Mouse (Mus musculus): ENCODE measurements around the gene Uox. TPM values are rescaled to one million over a fixed set of nuclear protein-coding genes. Genes with fewer than 3 reads are reported as not detected.
A peak's percentile ranks its signal among the peaks of the same experiment; 100 is the strongest.

The Uox gene
- polyA plus RNA-seq, 1 experiment from 2014 or later: not detected

DNA sequence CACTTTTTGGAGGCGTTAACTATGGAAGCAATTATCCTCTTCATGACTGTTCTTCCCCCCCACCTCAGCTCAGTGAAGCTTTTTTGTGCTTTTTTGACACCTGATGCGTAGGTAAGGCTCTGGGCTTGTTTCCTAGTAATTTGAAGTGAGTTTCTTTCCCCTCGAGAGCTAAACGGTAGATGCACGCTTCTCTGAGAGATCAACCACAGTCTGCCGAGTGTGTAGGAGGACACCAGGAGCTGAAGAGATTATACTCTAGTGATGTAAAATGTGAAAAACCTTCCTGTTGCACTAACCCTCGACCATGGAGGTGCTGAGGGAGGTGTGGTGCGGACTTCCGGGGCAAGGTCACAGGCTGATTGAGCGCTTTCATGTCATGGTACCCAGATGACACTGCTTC, 49.9 kb downstream of the Uox start:
- Histone ChIP-seq H3K9me3 (ENCODE audit: low read depth, low read length) (no peaks in the 10 kb centered on the region), H3K27ac (ENCODE audit: low read depth) (no peak overlapping the region), H3K36me3 (ENCODE audit: insufficient read depth) (no peaks in the 10 kb centered on the region), H3K9ac (no peak overlapping the region), H3K27me3 (ENCODE audit: insufficient read depth, low read length) (no peaks in the 10 kb centered on the region), H3K4me1 (ENCODE audit: insufficient read depth) (no peaks in the 10 kb centered on the region), H3K4me3 (ENCODE audit: low read depth, low read length) (no peak overlapping the region), H3K4me2 (no peak overlapping the region)
- no peak for TF ChIP-seq CTCF (IDR thresholded peaks at IDR 0.05; ENCODE audit: low read depth)
- no peak for DNase-seq
- 80% methylated on average over 10 of the region's 10 CpGs for whole genome bisulfite sequencing
- ATAC-seq (ENCODE audit: insufficient read depth): no peak

DNA sequence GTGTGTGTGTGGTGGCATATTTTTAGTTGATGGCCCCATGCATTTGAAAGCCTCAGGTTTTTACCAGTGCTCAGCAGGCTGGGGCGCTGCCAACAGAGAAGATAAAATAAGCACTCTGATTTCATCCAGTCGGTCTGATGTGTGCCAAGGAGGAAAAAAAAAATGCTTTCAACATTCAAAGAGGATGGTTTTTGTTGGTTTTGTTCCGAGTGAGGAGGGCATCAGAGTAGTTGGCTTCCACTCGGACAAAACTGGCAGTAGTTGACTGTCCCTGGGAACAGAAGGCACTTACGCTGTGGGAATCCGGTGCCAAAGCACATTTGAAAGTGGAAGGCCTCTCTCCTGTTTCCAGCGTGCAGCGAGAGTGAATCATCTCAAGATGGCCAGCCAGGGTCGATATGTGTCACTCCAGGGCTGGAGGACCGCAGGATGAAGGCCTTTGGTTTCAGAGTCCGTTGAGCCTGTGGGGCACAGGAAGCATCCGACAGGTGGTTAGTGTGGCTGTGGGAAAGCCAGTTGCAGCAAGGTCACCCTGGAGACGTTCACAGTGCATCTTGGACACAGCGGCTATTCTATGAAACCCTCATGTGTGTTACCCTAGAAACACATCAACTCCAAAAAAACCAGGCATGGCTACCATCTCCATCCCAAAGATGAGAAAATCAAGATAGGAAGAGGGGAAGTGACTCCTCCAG, 50.5 kb downstream of the Uox start:
- H3K4me2 ChIP-seq: no peak overlapping the region
- H3K27ac ChIP-seq (ENCODE audit: low read depth): no peak overlapping the region
- H3K27me3 ChIP-seq (ENCODE audit: insufficient read depth, low read length): no peaks in the 10 kb centered on the region
- no peaks in the 10 kb centered on the region for H3K36me3 ChIP-seq (ENCODE audit: insufficient read depth)
- DNase-seq: no peak
- 77% methylated on average over 14 of the region's 14 CpGs for WGBS
- H3K4me1 ChIP-seq (ENCODE audit: insufficient read depth): no peaks in the 10 kb centered on the region
- H3K9me3 ChIP-seq (ENCODE audit: low read depth, low read length): no peaks in the 10 kb centered on the region
- no peak overlapping the region for H3K4me3 ChIP-seq (ENCODE audit: low read depth, low read length)
- ATAC-seq (ENCODE audit: insufficient read depth): no peak
- H3K9ac ChIP-seq: no peak overlapping the region
- no peak for TF ChIP-seq CTCF (IDR thresholded peaks at IDR 0.05; ENCODE audit: low read depth)

DNA sequence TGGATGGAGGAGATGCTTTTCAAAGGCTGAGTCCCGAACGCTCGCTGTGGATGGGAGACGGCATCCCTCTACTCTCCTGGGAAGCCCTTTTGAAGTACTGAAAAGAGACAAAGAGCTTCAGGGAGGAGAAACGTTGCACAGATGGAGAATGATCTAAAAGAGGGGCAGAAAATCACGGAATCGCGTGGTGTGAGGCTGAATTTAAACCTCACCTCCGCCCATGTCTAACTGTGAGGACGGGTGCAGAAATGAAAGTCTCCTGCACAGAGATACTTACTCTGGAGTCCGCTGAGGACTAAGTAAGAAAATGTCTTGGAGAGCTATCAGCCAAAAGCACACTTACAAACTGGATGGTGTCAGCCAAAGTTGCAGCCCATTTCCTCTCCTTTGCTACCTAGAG, 51.7 kb downstream of the Uox start:
- no peak for DNase-seq
- Histone ChIP-seq H3K9ac (no peak overlapping the region), H3K36me3 (ENCODE audit: insufficient read depth) (no peaks in the 10 kb centered on the region), H3K9me3 (ENCODE audit: low read depth, low read length) (no peaks in the 10 kb centered on the region), H3K4me2 (no peak overlapping the region), H3K27me3 (ENCODE audit: insufficient read depth, low read length) (no peaks in the 10 kb centered on the region), H3K4me3 (ENCODE audit: low read depth, low read length) (no peak overlapping the region), H3K4me1 (ENCODE audit: insufficient read depth) (no peaks in the 10 kb centered on the region), H3K27ac (ENCODE audit: low read depth) (no peak overlapping the region)
- ATAC-seq (ENCODE audit: insufficient read depth): no peak
- no peak for TF ChIP-seq CTCF (IDR thresholded peaks at IDR 0.05; ENCODE audit: low read depth)
- 85% methylated on average over 11 of the region's 11 CpGs for WGBS

DNA sequence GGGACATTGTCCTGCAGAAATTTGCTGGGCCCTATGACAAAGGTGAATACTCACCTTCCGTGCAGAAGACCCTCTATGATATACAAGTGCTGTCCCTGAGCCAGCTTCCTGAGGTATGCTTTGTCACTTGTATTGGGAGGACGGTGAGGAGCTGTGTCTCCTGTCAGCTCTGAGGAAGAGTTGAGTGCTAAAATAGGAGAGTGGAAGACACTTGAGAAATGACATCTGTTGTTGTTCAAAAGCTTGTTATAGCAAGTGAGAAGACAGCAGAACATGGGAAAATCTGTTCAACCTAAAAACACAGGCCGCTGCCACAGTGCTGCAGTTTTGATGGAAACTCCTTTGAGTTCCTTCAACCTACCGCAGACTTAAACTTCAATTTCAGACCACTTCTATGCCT, 55.5 kb downstream of the Uox start:
- no peak overlapping the region for H3K4me3 ChIP-seq (ENCODE audit: low read depth, low read length)
- no peak for DNase-seq
- ATAC-seq (ENCODE audit: insufficient read depth): no peak
- no peak overlapping the region for H3K27ac ChIP-seq (ENCODE audit: low read depth)
- no peaks in the 10 kb centered on the region for H3K4me1 ChIP-seq (ENCODE audit: insufficient read depth)
- no peaks in the 10 kb centered on the region for H3K27me3 ChIP-seq (ENCODE audit: insufficient read depth, low read length)
- no peak overlapping the region for H3K9ac ChIP-seq
- no peaks in the 10 kb centered on the region for H3K36me3 ChIP-seq (ENCODE audit: insufficient read depth)
- WGBS: 76% methylated on average over 4 of the region's 4 CpGs
- H3K9me3 ChIP-seq (ENCODE audit: low read depth, low read length): no peaks in the 10 kb centered on the region
- TF ChIP-seq CTCF (IDR thresholded peaks at IDR 0.05; ENCODE audit: low read depth): no peak
- no peak overlapping the region for H3K4me2 ChIP-seq

DNA sequence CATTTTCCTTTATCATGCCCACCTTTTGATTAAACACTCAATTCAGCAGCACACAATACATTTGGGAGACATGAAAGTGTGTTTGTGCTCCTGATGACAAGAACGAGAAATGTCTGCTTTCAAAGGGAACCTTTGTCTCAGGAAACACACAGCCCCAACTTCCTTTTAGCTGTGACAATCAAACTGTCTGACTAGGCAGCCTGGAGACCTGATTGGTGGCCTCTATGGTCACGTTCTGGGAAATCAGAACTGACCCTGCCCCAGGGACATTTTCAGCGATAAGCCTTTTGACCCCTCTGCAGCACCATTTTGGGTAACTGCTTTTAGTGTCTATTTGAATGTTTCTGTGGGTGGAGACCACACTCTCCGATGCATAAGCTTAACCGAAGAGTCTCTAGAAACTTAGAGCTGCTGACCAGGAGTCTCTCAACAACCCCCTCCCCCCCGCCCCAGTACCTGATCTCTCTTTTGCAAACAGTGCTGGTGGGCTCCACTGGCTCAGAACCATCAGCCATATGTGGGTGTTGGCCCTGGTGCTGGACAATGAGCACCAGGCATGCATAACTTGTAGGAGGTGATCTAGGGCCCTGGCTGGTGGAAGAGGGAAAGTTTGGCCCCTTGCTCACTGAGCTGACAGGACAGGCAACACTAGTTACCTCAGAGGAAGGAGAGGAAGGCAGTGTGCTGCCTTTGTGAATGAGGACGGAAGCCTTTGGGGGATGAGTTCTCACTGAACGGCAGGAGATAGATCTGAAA, 58.2 kb downstream of the Uox start:
- no peak for ATAC-seq (ENCODE audit: insufficient read depth)
- 65% methylated on average over 8 of the region's 8 CpGs for WGBS
- TF ChIP-seq CTCF (IDR thresholded peaks at IDR 0.05; ENCODE audit: low read depth): no peak

DNA sequence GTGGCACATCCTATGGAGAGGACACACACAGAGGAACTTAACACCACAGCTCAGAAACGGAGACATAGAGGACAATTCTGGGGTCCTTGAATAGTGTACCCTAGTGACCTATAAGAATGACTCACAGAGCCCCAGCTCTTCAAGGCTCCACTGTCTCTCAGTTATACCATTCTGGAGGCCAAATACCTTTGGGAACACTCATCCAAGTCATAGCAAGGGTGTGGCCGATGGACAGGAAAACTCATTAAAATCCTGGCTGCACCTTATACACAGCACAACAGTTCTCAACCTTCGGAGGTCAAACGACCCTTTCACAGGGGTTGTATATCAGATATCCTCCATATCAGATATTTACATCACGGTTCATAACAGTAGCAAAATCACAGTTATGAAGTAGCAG, 62.3 kb downstream of the Uox start:
- no peak for TF ChIP-seq CTCF (IDR thresholded peaks at IDR 0.05; ENCODE audit: low read depth)
- no peaks in the 10 kb centered on the region for H3K36me3 ChIP-seq (ENCODE audit: insufficient read depth)
- no peak overlapping the region for H3K27ac ChIP-seq (ENCODE audit: low read depth)
- H3K9me3 ChIP-seq (ENCODE audit: low read depth, low read length): no peaks in the 10 kb centered on the region
- DNase-seq: no peak
- no peak overlapping the region for H3K4me3 ChIP-seq (ENCODE audit: low read depth, low read length)
- 85% methylated on average over 5 of the region's 5 CpGs for WGBS
- no peak overlapping the region for H3K4me2 ChIP-seq
- no peak overlapping the region for H3K9ac ChIP-seq
- no peaks in the 10 kb centered on the region for H3K27me3 ChIP-seq (ENCODE audit: insufficient read depth, low read length)
- no peaks in the 10 kb centered on the region for H3K4me1 ChIP-seq (ENCODE audit: insufficient read depth)
- ATAC-seq (ENCODE audit: insufficient read depth): no peak

More for the DNA sequence above, 58.2 kb downstream of the Uox start:
- H3K9me3 ChIP-seq (ENCODE audit: low read depth, low read length): no peaks in the 10 kb centered on the region
- no peak for DNase-seq
- no peak overlapping the region for H3K27ac ChIP-seq (ENCODE audit: low read depth)
- no peak overlapping the region for H3K4me2 ChIP-seq
- no peak overlapping the region for H3K4me3 ChIP-seq (ENCODE audit: low read depth, low read length)
- H3K27me3 ChIP-seq (ENCODE audit: insufficient read depth, low read length): no peaks in the 10 kb centered on the region
- H3K4me1 ChIP-seq (ENCODE audit: insufficient read depth): no peaks in the 10 kb centered on the region
- H3K36me3 ChIP-seq (ENCODE audit: insufficient read depth): no peaks in the 10 kb centered on the region
- H3K9ac ChIP-seq: no peak overlapping the region

DNA sequence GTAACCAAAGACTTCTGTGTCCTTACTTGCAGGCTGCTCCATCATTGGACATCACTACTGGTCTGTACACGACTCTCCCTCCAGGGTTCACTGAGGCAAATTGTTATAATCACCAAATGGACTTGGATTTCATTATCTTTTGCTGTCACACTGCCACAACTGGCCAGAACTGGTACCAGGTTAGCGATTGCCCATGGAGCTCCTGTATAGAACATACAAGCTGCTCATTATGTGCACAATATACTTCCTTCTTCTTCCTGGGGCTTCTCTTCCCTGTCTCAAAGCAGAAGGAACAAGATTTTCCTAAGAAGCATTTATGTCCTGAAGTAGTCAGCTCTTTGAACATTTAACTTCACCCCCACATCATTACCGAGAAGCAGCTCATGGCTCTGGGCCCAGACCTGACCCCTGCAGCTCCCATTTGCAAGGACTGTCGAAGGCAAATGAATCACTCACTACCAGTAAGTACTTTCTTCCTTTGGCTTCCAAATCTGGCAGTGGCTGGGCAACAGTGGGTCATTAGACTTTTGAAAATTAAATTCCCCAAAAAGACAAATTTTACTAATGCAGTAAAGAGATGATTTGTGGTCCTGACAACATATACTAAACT, 71.7 kb downstream of the Uox start:
- DNase-seq: peak; percentile 75
- no peaks in the 10 kb centered on the region for H3K36me3 ChIP-seq (ENCODE audit: insufficient read depth)
- no peak overlapping the region for H3K9ac ChIP-seq
- H3K27ac ChIP-seq (ENCODE audit: low read depth): 0 out of 2 replicates have a peak overlapping the region, but pooled peaks have one; percentile 46
- H3K4me1 ChIP-seq (ENCODE audit: insufficient read depth): 0 out of 2 replicates have a peak, but pooled peaks cover 3% of the 10 kb centered on the region
- H3K27me3 ChIP-seq (ENCODE audit: insufficient read depth, low read length): no peaks in the 10 kb centered on the region
- H3K4me3 ChIP-seq (ENCODE audit: low read depth, low read length): no peak overlapping the region
- H3K9me3 ChIP-seq (ENCODE audit: low read depth, low read length): no peaks in the 10 kb centered on the region
- ATAC-seq (ENCODE audit: insufficient read depth): peak; percentile 80
- TF ChIP-seq CTCF (IDR thresholded peaks at IDR 0.05; ENCODE audit: low read depth): no peak
- 34% methylated on average over 4 of the region's 4 CpGs for WGBS
- no peak overlapping the region for H3K4me2 ChIP-seq

All from lung, embryonic 14.5 days (tissue).